Mouse (Mus musculus) spleen, adult 18-20 months (tissue): ENCODE results near the gene Tcaf2.

Experiments used
- DNase-seq, 2 experiments: peaks; one replicate each; pipeline ENCODE4 v3.0.0; 2022; ENCODE audit warnings: mixed read lengths in 2 of 2

The Tcaf2 gene

GRCm38 (mm10) chr6:42644912-42645549, at the start of gene Tcaf2:
Gene Tcaf2, minus strand, starts transcription at chr6:42645254.
- DNase-seq, result peak; percentile 25 to 38

- DNase-seq, result peak in 1 of 2 experiments; percentile 6
These were observed 47.6 kb upstream of the Tcaf2 start for GRCm38 (mm10) chr6:42692517-42693190.

GRCm38 (mm10) chr6:42692154-42692516, 47.1 kb upstream of the Tcaf2 start:
- DNase-seq, result peak in 1 of 2 experiments; percentile 9

DNA sequence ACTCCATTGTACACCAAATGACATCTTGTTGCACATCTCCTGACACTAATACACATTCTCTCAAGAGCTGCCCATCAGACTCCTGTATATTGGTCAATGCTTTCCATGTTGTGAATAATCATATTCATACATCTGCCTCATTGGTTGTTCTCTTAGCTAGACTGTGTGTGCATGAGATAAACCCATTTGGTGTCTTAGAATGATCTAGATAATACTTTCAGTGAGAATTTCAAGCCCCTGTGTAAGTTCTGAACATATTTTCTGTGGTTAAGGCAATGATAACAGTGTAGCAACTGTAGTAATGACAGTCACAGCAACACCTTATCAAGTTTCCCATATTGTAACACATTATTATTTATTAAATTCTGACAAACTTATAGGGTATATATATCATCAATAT, 44.7 kb upstream of the Tcaf2 start:
- no peak for DNase-seq

- no peak for DNase-seq
These were observed 42.9 kb upstream of the Tcaf2 start for GRCm38 (mm10) chr6:42687907-42688306.

GRCm38 (mm10) chr6:42680077-42680476, 35.0 kb upstream of the Tcaf2 start:
- no peak for DNase-seq

DNA sequence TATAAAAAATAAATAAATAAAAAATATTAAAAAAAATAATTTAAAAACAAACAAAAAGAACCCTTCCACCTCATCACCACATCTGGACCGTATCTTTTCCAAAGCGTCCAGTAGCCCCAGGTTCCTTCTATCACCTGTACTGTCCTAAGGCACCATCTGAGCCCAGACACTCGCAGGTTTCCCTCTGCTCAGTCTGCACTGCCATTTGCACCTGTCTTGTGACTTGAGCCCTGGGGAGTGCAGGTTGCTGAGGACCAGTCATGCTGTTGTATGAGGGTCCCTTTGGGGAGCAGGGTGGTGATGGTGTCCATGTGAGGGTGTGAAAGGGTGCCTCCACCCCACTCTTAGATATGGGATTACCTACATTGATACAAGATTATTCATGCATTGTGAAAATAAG, 31.0 kb upstream of the Tcaf2 start:
- no peak for DNase-seq

- DNase-seq, result no peak
These were observed 26.7 kb upstream of the Tcaf2 start for GRCm38 (mm10) chr6:42671767-42672166.

DNA sequence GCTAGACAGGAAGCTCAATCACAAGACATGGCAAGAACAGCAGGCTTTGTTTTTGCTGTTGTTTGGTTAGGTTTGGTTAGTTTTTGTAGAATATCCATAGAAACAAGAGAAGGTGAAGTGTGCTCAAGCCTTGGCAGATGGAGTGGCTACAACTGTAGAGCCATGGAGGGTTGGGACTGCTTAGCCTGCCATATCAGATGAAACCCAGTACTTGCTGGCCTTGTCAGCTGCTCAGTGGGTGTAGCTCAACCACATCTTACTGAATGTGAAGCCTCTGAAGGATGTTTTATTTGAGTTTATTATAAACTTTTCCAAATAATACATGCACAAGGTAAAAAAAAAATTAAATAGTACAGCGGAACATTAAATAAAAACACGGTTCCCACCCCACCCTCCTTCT, 22.7 kb upstream of the Tcaf2 start:
- DNase-seq, result no peak

DNA sequence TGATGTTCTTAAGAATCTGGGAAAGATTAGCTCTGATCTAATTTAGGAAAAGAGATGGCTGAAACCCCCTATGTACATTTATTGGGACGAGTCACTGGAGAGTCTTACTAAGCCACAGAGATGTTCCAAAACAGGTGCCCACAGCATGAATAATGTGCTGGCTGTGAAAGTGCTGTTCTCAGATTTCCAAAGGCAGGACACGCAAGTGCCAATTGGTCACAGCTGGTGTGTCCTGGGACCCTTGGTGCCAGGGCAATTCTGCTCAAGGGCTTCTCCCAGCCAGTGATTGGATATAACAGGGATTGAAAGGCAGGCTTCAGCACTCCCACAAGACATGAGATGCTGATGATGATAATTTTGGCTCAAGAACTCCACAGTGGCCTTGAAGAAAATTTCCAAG, 16.7 kb upstream of the Tcaf2 start:
- DNase-seq, result no peak

- no peak for DNase-seq
These were observed 10.7 kb downstream of the Tcaf2 start for GRCm38 (mm10) chr6:42634393-42634792.

- DNase-seq, result no peak
These were observed 13.7 kb downstream of the Tcaf2 start for GRCm38 (mm10) chr6:42631395-42631794.

DNA sequence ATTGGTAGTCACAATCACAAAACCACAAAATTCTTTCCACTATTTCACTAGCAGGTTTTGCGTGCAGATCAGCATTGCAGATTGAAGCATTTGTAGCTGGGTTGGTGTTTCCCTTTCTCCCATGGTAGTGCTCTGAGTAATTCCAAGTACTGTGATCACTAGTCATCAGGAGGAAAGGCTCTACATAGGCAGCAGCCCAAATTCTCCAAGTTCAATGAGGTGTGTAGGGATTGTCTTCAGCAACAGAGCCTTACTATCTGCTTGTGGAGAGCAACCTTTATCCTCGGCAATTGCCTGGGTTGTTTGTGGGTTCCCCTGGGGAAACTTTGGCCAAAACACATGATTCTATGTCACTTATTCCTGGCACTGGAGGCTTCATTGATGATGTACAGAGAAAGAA, 28.1 kb downstream of the Tcaf2 start:
- DNase-seq, result no peak

GRCm38 (mm10) chr6:42612218-42612617, 32.8 kb downstream of the Tcaf2 start:
- DNase-seq, result no peak

DNA sequence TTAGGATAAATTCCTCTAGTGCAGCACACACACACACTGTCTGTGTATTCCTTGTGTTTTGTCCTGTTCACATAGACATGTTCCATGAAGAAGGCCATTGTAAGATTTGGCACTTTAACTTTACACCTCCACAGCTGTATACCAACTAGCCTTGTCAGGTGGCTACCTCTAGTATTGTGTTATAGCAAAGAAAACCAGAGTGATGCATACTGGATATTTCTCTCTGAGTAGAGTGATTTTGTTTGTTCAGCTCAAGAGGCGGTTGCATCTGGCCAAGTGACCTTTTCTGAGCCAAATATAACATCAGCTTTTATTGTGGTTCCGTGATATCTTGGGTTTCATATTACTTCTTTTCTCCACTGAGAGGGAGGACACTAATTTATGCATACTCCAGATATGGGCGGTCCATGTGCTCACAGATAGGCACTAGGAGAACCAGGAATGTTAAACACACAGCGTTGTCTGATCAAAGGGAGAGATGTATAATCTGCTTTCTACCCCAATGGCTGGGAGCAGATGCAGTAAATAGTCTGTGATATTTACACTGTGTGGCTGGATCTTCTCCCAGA, 34.0 kb downstream of the Tcaf2 start:
- no peak for DNase-seq

DNA sequence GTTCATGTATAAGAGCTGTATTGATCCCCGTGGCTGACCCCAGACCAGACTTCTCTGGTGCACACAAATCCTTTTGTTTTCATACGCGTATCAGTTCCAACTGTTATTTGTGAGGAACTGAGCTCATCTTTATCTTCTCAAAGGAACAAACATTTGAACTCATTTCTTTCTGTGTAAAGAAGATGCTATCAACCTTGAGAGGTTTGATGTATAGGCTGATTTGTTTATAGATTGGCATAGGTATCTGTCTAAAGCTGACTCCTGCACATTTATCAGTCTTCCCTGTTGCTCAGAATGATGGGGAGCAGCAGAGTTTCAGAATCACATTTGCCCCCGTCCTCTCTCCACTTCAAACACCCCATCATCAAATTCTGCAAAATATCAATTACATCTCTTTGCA, 47.5 kb downstream of the Tcaf2 start, which contains the start of gene Tcaf3:
Tcaf3 (minus strand) TSS at position 101 of the 400 bp plus-strand sequence.
- no peak for DNase-seq

DNA sequence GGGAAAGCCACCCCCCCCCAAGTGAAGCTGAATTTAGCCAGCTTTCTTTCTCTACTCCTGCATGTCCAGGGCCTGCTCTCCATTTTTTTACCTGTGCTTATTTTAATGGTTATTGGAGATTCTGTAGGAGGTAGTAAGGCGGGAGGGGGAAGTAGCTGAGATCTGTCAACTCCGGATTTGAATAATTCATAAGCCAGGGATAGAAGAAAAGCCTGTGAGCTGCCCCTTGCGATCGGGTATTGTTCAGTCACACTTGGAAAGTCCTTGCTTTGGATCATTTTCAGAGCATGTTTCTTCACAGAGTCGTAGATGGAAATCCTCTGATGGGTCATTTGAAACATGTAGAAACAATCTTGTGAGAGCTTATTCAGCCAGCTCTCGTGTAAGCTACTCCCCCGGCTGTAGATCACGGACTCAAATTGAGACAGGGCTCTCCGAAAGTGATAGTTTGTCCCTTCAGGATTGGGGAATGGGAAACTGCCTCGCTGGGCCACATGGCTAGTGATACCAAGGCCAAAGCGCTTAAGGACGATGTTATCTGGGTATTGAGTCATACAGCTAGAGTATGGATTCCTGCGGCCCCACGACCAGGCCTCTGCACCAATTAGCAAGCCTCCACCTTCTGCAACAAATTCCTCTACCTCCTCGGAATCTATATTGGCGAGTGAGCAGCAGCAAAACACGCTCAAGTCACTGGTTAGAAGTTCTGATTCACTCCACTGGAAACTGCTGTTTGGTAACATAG, 51.7 kb downstream of the Tcaf2 start:
- no peak for DNase-seq

GRCm38 (mm10) chr6:42586569-42586968, 58.5 kb downstream of the Tcaf2 start:
- no peak for DNase-seq

DNA sequence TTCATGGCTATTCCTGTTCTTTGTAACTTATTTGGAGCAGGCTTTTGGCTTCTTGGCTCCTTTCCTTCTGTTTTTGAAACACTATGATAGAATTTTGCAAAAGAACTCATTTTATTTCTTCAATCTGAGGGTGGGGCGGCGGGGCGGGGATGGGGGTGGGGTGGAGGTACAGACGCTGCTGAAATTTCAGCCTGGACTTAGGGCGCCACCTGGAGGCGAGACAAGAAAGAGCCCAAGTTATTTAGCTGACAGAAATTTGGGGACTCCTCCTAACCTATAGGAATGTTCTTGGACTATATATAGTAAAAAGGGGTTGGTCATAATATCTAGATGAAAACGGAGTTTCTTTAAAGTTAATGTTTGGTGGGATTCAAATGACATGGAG, 61.6 kb downstream of the Tcaf2 start:
- peak; percentile 26 to 58 for DNase-seq

DNA sequence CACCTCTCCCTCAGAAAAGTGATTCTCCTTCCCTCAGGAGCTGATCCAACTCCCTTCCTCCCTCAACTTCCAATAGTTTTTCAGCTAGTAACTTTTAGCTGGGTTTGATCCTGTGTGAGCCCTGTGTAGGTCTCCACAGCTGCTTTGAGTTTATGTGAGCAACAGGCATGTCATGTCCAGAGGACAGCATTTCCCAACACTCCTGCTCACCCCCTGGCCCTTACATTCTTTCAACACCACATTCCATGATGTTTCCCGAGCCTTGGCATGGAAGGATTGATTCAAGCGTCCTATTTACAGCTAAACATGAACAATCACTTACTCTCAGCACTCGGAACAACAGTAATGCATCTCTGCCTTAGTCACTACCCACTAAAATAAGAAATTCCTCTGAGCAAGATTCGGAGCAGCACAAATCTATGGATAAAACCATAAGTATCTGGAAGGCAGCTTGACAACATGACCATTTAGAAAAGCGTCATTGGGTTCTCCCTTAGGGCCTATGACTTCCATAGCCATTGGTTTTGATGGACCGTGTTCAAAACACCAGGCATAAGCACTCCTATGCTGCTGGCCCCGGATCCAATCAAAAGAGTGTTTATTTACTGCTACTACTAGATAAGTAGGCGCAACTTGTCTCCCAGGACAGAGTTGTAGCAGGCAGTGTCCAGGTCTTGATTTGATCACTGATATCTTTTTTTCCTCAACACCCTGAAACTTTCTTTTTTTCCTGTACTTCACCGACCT, 62.1 kb downstream of the Tcaf2 start:
- no peak for DNase-seq

GRCm38 (mm10) chr6:42578678-42579077, 66.4 kb downstream of the Tcaf2 start:
- DNase-seq, result no peak

- no peak for DNase-seq
These were observed 67.6 kb downstream of the Tcaf2 start for GRCm38 (mm10) chr6:42577433-42577832.
